Mouse (Mus musculus) stomach, postnatal 0 days (tissue): ENCODE measurements around the gene Flrt2.

ENCODE experiments used
- CTCF ChIP-seq: IDR thresholded peaks from 2 replicates; pipeline ENCODE4 v1.5.1; 2016; ENCODE audit warnings: antibody characterized with exemption, low read depth, mild to moderate bottlenecking, moderate library complexity
- EP300 ChIP-seq: optimal IDR thresholded peaks from 2 replicates; pipeline ENCODE3; 2016; ENCODE audit warnings: antibody characterized with exemption

- TF ChIP-seq EP300: no peak
- TF ChIP-seq CTCF: peak; percentile 33
Measured at GRCm38 (mm10) chr12:95693651-95694471, 1.8 kb downstream of the Flrt2 start.
